Mouse (Mus musculus): Measurements from ENCODE around the gene Cd82.

The Cd82 gene

DNA sequence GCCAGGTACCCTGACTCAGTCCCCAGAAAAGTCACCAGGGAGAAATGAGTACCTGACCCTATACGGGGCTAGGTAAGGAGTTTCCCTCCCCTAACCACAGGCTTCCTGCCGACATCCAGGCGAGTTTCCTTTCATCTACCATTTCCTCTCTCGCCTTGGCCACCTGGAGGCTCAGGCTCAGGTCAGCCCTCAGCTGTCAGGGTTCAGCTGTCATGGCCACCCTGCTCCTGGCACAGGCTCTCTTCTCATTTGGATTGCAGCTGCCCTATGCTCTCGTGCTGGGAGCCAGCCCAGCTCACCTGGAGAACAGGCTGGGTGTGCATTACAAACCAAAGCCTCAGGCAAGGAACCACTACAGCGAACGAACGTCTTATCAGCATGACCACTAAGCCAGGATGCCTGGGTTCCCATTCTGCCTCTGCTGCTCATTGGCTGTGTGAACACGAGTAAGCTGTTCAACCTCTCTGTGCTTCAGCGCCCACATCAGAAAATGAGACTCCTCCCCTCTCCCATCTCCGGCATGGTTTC lies 34.9 kb downstream of the Cd82 start:
- in situ Hi-C loops (cut with MboI; ENCODE audit: unreplicated experiment in 2 of 2) = loop anchor here (10.0 to 25.0 kb wide), 5 partner anchors 233 to 1891 kb away; partner anchors contain the start of genes Ckap5 (in 1 of the 2) and Hsd17b12 (in 1 of the 2)

DNA sequence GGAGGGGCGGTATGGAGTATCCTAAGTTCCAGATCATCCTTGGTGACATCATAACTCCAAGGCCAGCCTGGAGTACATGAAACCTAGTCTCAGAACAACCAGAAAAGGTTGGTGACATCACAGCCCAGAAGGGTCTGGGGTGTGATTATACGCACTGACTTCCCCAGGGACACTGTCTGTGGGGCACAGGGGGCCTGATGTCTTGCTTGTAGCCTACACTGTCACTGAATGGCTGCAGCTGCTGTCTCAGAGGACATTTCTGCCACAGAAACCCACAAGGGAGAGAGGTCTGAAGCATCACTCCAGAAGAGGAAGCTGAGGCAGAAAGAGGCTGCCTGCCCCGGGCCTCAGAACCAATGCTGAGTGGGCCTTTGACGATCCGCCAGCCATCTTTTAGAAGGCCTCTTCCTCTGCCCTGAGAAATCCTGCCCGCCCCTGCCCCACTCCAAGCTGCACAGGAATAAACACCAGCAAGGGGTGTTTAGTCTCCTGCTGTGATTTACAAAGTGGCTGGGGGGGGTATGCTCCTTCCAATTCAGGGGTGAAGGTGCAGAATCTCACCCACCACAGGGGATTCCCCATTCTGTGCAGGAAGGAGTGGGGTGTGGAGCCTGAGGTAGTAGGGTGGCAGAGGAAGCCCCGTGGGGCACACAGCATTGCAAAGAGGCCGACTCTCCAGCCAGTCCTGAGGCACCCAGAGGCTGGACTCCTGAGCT lies 35.8 kb downstream of the Cd82 start:
- in situ Hi-C loops (cut with MboI; ENCODE audit: unreplicated experiment in 2 of 2) = loop anchor here (10.0 to 25.0 kb wide), 5 partner anchors 232 to 1890 kb away; partner anchors contain the start of genes Ckap5 (in 1 of the 2) and Hsd17b12 (in 1 of the 2)

DNA sequence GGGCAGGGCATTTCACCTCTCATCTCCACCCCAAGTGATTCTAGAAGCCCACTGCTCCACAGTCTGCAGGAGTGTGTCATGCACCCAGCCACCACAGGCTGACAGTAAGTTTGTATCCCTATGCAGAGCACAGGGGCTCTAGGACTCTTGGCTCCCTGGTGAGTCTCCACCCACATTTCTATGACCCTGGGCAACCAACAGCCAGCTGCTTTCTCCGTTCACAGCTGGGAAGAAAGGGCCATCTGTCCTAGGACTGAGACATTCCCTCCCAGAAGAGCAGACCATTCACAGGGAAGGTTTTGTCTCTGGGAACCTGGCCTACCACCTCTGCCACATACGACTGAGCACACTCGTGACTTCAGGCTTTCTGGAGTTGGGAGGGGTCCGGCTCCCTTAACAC lies 37.1 kb downstream of the Cd82 start:
- in situ Hi-C loops (cut with MboI; ENCODE audit: unreplicated experiment in 2 of 2) = loop anchor here (10.0 to 25.0 kb wide), 5 partner anchors 231 to 1889 kb away; partner anchors contain the start of genes Ckap5 (in 1 of the 2) and Hsd17b12 (in 1 of the 2)

DNA sequence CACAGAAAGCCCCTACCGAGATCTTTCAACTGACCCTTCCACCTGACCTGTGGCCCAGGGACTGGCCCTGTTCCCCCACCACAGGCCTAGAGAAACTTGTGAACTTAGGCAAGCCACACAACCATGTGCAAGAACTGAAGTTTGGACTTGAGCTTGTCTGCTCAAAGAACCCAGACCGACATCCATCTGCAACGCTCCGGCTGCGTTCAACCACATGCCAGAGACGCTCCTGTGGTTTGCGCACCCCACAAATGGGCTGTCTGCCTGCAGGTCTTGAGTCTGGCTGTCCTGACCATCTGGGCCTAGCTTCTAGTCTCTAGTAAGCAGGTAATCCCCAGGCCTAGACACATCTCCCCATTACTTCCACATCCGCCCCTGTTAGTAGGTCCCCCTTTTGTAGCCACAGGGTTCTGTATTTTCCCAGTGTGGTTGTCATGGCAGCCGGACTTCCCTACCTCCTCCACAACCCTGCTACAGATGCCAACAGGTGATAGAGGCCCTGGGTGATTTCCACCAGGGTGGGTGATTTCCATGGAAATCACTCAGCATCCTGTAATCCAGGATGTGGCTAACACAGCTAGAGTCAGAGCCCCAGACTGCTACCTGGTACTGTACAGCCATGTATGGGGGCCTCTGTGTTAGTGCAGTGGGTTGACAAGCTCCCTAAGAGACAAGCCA lies 38.5 kb downstream of the Cd82 start:
- in situ Hi-C loops (cut with MboI; ENCODE audit: unreplicated experiment in 2 of 2) = loop anchor here (5.0 to 10.0 kb wide), 3 partner anchors 43 to 357 kb away; no protein-coding TSS in a partner anchor

DNA sequence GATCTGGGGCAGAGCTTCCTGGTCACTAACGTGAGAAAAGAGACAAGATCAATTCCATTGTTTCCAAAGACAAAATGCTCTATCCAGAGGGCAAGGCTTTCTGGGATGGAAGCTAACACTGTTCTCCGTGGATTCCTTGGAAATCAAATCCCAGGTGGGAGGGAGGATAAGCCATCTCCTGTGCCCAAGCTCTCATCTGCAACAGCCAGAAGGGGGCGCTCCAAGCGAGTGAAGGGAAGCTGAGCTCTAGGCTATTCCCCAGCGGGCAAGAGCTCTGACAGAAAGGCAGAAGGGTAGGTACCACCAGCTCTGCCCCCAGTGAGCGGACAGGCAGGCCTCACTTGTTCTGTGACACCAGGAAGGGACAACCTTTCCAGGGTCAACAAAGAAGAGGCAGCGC lies 41.6 kb downstream of the Cd82 start:
- in situ Hi-C loops (cut with MboI; ENCODE audit: unreplicated experiment in 2 of 2) = loop anchor here (5.0 to 10.0 kb wide), 3 partner anchors 46 to 354 kb away; no protein-coding TSS in a partner anchor

DNA sequence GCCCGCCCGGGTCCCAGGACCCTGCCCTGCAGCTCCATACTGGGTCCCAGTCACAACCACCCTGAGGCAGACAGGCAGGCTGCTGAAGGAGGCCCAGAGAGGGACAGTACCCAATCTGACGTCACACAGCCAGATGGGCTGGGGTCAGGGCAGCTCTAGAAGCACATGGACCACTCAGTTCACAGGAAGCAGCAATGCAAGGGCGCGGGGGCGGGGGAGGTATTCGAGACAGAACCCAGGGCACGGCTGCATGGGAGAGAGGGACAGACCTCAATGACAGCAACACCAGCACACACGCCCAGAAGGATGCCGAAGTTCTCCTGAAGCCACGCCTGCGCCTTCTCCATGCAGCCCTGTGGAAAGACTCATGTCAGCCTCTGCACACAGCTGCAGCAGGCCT lies 43.0 kb downstream of the Cd82 start:
- in situ Hi-C loops (cut with MboI; ENCODE audit: unreplicated experiment in 2 of 2) = loop anchor here (5.0 to 10.0 kb wide), 5 partner anchors 47 to 535 kb away; no protein-coding TSS in a partner anchor

DNA sequence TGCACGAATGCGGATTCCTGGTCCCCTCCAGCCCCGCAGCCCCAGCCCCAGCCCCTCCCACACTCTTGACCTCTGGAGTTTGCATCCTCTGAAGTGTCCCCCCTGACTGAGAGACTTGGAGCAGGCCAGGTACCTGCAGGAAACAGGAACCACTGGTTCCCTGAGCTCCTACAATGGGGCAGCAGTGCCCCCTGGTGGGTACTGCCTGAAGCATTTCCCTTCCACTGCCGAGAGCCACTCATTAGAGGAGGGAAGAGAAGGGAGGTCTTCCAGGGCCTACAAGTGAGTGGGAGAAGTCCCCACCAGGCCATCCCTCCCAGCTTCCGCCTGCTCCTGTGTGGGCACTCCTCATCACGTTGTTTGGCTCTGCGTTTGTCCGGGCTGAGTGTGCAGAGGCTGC lies 44.5 kb downstream of the Cd82 start:
- in situ Hi-C loops (cut with MboI; ENCODE audit: unreplicated experiment in 2 of 2) = loop anchor here (10.0 kb wide), 2 partner anchors 396 to 534 kb away; no protein-coding TSS in a partner anchor

DNA sequence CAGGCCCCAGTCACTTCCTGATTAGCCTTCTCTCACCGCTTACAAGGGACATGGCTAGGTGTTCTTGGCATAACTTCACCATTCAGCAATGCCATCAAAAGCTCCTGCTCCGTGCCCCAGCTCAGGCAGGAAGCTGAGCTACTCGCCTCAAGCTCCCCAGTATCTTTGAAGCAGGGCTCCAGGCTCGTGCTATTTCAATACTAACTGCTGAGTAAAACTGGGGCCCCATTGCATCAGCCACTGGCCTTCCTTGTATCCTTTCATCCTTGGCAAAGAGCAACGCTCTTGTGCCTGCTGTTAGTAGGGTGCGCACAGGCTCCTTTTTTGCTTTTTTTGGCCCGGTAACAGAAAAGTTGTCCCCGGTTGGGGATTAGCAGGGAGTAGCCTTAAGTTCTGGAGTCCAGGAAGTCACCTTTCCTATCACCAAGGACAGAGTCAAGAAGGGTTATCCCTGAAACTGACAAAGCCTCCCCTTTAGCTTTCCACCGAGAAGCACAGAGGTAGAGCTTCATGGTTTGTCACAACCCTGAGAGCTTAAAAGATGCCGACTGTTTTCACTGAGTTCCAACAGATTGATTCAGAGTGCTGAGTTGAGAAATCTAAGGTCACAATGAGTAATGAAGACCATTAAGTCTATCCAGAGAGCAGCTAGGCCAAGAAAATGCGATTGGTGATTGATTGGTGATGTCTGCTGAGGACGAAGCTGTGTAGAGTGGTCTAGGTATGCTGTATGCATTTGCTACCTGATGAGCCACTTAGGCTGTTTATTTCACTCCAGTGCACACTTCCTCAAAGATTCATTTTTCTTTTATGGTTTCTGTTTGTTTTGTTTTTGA lies 45.8 kb downstream of the Cd82 start:
- in situ Hi-C loops (cut with MboI; ENCODE audit: unreplicated experiment in 2 of 2) = loop anchor here (10.0 kb wide), 2 partner anchors 398 to 532 kb away; no protein-coding TSS in a partner anchor

DNA sequence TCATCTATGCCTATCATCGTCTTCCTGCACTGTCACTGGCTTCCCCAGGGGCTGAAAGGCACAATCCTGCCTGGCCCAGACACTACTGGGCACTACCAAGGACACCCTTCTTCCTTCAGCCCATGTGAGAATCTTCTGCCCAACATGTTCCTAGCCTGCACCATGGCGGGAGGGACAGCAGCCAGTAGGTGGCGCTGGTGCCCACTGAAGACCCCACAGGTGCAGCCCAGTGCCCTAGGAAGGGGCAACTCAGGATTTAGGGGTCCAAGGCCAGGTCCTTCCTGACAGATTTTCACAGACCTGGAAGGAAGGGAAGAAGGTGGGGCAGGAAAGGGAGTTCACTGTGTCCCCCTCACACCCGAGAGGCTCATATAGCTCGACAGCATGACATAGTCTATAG lies 47.7 kb downstream of the Cd82 start:
- in situ Hi-C loops (cut with MboI; ENCODE audit: unreplicated experiment in 2 of 2) = loop anchor here (10.0 kb wide), 2 partner anchors 400 to 530 kb away; no protein-coding TSS in a partner anchor

DNA sequence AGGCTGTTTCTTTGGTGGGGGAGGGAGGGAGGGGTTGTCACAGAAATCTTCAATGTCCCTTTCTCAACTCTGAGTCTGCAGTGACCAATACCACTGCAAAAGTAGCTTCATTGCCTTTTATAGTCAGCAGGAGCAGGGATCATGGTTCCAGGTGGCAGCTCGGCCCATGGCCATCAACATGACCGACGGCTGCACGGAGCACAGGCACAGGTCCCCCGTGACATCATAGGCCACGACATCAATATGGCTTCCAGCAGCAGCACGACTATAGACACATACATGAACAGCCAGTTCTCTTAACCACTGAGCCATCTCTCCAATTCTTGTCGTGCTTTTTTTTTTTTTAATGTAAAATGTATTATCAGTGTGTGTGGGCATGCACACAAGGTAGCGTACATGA lies 48.8 kb downstream of the Cd82 start:
- in situ Hi-C loops (cut with MboI; ENCODE audit: unreplicated experiment in 2 of 2) = loop anchor here (5.0 to 10.0 kb wide), 5 partner anchors 202 to 529 kb away; no protein-coding TSS in a partner anchor

DNA sequence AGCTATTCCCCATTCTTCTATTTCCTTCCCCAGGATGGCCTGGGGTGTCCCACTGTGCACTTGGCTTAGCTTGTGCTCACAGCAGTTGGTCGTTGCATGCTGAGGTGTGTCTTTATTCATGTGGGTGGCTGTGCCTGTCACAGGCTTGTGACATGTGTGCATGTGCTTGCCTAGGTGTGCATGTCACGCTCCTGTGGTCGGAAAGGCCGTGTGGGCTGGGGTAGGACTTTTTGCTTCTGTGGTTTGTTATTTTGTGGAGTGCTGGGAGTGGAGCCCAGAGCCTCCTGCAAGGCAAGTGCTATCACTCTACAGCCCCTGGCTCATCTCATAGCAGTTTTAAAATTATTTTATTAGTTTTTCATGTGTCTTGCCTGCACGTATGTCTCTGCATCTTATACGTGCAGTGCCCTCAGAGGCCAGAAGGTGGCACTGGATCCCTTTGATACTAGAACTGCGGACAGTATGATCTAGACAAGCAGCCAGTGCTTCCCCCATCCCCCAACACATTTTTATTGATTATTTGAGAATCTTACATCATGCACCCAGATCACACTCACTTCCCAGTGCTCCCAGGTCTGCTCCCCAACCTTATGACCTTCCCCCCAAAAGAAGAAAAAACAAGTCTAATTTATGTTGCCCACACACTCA lies 49.4 kb downstream of the Cd82 start:
- in situ Hi-C loops (cut with MboI; ENCODE audit: unreplicated experiment in 2 of 2) = loop anchor here (5.0 to 10.0 kb wide), 5 partner anchors 201 to 529 kb away; no protein-coding TSS in a partner anchor

DNA sequence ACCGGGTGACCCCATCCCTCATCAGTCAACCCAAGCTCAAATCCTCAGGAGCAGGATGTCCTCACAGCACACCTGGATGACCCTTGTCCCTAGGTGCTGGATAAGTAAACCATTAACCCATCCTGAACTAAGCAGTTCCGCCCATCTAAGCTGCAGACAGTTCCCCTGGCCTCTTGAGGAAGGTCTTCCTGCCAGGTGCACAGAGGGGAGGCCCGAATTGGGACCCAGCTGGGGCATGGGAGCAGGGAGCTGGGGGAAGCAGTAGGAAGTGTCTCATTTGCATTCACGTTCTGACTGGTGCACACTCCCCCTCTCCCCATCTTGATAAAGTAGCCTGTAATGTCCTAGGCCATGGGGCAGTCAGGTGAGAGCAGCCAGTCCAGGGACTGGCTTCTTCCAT lies 50.8 kb downstream of the Cd82 start:
- in situ Hi-C loops (cut with MboI; ENCODE audit: unreplicated experiment in 2 of 2) = loop anchor here (5.0 to 10.0 kb wide), 5 partner anchors 200 to 527 kb away; no protein-coding TSS in a partner anchor

DNA sequence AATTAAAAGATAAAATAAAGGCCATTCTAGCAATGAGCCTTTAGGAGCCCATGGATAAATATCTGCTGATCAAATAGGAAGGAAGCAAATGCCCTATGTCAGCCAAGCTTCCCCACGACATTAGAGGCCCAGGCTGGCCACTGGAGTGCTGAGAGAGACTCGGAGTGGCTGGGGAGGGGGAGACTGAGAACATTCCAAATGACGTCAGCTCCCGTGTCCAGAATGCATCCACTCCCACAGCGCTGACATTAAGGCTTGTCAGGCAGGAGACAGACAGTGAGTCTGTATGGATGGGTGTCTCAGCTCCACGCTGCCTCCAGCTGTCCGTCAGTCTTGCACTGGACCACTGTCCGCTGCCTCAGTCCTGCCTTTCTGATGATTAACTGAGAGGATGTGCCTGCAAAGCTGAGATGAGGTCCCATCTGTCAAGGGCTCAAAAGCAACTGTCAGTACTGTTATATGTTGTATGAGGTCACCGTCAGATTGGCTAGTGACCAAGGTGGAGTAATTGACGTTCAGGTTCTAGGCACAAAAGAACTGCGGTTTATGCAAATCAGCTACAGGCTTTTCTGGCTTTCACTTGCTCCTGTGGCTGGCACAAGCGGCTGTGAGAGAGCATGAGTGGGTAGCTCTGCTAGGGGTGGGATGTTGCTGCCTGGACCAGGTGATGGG lies 51.9 kb downstream of the Cd82 start:
- in situ Hi-C loops (cut with MboI; ENCODE audit: unreplicated experiment in 2 of 2) = loop anchor here (5.0 to 10.0 kb wide), 5 partner anchors 199 to 526 kb away; no protein-coding TSS in a partner anchor

DNA sequence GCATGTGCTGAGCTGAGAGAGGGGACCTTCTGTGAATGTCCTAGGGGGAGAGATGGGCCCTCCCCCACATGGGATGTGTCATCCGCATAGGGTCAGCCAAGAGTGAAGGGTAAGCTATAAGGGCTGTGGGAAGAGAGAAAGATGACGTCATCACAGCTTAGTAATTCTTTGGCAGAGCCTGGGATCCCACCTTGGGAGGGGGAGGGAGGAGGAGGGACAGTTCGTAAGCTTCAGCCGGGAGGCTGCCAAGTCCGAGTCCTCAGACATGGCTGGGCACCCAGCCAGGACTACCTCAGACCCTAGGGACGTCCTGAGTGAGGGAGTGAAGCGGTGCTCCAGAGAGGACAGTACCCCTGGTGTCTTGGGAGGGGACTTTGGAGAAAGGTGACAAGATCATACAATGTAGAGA lies 57.9 kb downstream of the Cd82 start:
- in situ Hi-C loops (cut with MboI; ENCODE audit: unreplicated experiment in 2 of 2) = loop anchor here in 1 of 2 experiments (10.0 kb wide), 2 partner anchors 380 to 500 kb away; no protein-coding TSS in a partner anchor

DNA sequence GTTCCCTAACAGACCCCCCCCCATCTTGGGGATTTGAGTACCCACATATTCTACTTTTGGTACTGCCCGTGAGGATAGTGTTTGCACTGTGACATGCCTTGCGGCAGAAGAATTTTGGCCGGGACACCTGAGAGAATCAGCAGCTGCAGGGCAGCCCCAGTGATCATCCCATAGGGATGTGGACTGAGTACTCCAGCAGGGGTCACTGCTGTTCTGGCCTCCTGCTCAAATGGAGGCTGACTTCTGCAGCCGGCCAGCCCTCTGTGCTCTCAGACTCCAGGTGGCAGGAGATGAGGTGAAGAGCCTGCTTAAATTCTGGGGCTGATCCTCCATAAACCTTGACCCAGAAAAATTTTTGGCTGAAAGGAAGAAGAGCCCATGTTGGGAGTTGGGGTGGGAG lies 58.8 kb downstream of the Cd82 start:
- in situ Hi-C loops (cut with MboI; ENCODE audit: unreplicated experiment in 2 of 2) = loop anchor here in 1 of 2 experiments (5.0 to 10.0 kb wide), 3 partner anchors 177 to 499 kb away; no protein-coding TSS in a partner anchor

DNA sequence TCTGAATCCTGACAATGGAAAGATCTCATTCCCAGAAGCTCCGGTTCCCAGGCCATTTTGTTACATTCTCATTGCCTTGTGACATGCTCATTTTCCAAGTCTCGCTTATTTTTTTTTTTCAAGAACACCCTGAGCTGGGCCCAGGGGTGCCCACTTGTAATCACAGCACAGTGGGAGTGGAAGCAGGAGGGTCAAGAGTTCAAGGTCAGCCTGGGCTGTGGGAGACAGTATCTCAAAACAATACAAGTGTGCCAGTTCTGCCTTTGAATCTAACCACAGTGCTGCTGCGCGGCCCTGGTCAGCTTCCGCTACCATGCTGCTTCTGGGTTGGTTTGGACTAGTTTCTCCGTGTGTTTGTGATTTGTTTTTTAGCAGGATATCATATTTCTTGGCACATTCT lies 59.7 kb downstream of the Cd82 start:
- in situ Hi-C loops (cut with MboI; ENCODE audit: unreplicated experiment in 2 of 2) = loop anchor here in 1 of 2 experiments (5.0 to 10.0 kb wide), 3 partner anchors 176 to 498 kb away; no protein-coding TSS in a partner anchor

DNA sequence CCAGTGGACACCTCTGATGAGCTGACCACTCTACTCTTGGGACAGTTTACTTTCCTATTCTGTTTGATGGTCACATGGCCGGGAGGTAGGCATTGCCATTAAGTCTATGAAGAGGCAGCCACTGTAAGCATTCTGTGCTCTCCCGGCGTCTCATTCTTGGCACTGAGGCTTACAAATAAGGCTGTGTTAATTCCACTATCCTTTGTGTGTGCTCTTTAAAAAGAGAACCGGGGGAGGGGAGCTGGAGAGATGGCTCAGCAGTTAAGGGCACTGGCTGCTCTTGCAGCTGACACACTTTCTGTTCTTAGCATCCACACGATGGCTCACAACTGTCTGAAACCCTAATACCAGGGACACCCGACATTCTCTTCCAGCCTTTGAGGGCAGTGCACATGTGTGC lies 71.7 kb downstream of the Cd82 start:
- in situ Hi-C loops (cut with MboI; ENCODE audit: unreplicated experiment in 2 of 2) = loop anchor here in 1 of 2 experiments (25.0 kb wide), 1 partner anchor 271 kb away; no protein-coding TSS in a partner anchor

DNA sequence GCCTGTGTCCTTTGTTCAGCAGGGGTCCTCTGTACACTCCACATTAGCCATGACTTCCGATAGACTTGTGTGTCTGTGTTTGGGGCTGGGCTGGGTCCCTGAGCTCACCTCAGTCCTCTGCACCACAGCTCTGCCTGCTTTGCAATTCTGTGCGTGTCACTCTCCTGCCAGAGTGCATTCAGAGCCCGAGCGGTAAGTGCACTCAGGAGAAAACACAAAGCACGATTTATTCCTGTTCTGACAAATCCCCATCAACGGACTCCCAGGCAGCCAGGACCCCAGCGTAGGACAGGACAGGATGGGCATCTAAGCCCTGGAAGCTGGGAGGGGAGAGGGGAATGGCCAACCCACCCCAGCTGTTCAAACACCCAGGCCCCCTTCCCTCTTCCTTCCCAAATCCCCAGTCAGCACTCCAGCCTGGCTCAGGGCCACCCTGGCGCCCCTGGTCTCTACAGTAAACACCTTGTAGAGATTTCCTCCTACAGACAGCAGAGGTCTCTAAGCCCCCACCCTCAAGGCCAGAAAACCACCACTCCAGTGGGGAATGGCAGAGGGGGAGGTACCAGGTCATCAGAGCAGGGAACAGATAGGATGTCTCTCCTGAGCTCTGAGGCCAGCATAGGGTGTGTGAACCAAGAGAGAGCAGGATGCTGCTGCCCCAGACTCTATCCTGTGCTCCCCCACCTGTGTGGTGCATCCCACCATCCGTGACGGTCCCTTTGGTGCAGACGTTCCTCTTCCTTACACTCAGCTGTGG lies 72.6 kb downstream of the Cd82 start:
- in situ Hi-C loops (cut with MboI; ENCODE audit: unreplicated experiment in 2 of 2) = loop anchor here in 1 of 2 experiments (25.0 kb wide), 1 partner anchor 272 kb away; no protein-coding TSS in a partner anchor

Data from v-Abl transformed pro-B cells (cell line).